Mouse (Mus musculus) megakaryocyte, embryonic 14.5 days (primary cell): ENCODE data around the gene Fcrla.

ENCODE experiments used
- FLI1 ChIP-seq: IDR thresholded peaks from 2 replicates; pipeline ENCODE4 v1.6.1; 2012; ENCODE audit warnings: low read length, inconsistent platforms, mixed read lengths
- GATA1 ChIP-seq: IDR thresholded peaks from 3 replicates; pipeline ENCODE4 v1.6.1; 2012; ENCODE audit warnings: mixed read lengths, low read length, inconsistent platforms, borderline replicate concordance

DNA sequence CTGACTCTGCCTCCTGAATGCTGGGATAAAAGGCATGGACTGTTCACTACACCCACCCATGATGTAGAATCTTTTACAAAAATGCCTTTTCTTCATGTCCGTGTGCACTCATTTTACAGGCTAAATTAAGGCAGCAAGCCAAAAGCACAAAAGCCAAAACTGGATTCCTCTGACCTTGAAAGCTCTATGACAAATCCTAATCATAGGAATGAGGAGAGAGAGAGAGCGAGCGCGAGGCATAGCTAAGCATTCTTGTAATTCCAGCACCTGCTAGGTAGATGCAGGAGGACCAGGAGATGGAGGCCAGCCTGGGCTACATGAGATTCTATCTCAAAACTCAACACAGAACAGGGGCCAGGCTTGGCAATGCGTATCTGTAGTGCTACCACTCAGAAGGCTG, 50.5 kb downstream of the Fcrla start:
- TF ChIP-seq GATA1 (no peak), FLI1 (no peak)
